Mouse (Mus musculus): ENCODE results near the gene L3mbtl3. TPM values are rescaled to one million over a fixed set of nuclear protein-coding genes. Genes with fewer than 3 reads are reported as not detected.

L3mbtl3 gene
- polyA plus RNA-seq, 1 experiment from 2014 or later: 11.8 TPM

GRCm38 (mm10) chr10:26350153-26350552 lies 25.6 kb downstream of the L3mbtl3 start:
- Histone ChIP-seq H3K27me3 (ENCODE audit: insufficient read depth, low read length) (no peaks in the 10 kb centered on the region), H3K9ac (replicated peaks; ENCODE audit: low read length) (no peak overlapping the region)

GRCm38 (mm10) chr10:26347614-26348013 lies 28.2 kb downstream of the L3mbtl3 start:
- no peak overlapping the region for H3K27ac ChIP-seq (ENCODE audit: low read length)
- no peak overlapping the region for H3K9ac ChIP-seq (replicated peaks; ENCODE audit: low read length)
- H3K4me1 ChIP-seq (ENCODE audit: insufficient read depth, low read length): no peaks in the 10 kb centered on the region
- no peak for ATAC-seq (ENCODE audit: low FRiP score, low TSS enrichment)
- 58% methylated on average over 7 of the region's 7 CpGs for WGBS
- H3K4me3 ChIP-seq (ENCODE audit: low read length): no peak overlapping the region
- no peak overlapping the region for H3K4me2 ChIP-seq (replicated peaks; ENCODE audit: low read depth, low read length)
- no peaks in the 10 kb centered on the region for H3K27me3 ChIP-seq (ENCODE audit: insufficient read depth, low read length)
- peaks cover 17% of the 10 kb centered on the region for H3K36me3 ChIP-seq (ENCODE audit: insufficient read depth, low read length)
- H3K9me3 ChIP-seq (ENCODE audit: low read length): no peaks in the 10 kb centered on the region

More at GRCm38 (mm10) chr10:26350153-26350552, 25.6 kb downstream of the L3mbtl3 start:
- Histone ChIP-seq H3K36me3 (ENCODE audit: insufficient read depth, low read length) (peaks cover 13% of the 10 kb centered on the region), H3K27ac (ENCODE audit: low read length) (no peak overlapping the region), H3K4me2 (replicated peaks; ENCODE audit: low read depth, low read length) (no peak overlapping the region), H3K4me1 (ENCODE audit: insufficient read depth, low read length) (no peaks in the 10 kb centered on the region), H3K9me3 (ENCODE audit: low read length) (no peaks in the 10 kb centered on the region), H3K4me3 (ENCODE audit: low read length) (no peak overlapping the region)
- ATAC-seq (ENCODE audit: low FRiP score, low TSS enrichment): no peak
- WGBS: 55% methylated on average over 1 of the region's 1 CpGs

- no peak overlapping the region for H3K9ac ChIP-seq (replicated peaks; ENCODE audit: low read length)
- no peaks in the 10 kb centered on the region for H3K27me3 ChIP-seq (ENCODE audit: insufficient read depth, low read length)
- H3K4me1 ChIP-seq (ENCODE audit: insufficient read depth, low read length): no peaks in the 10 kb centered on the region
- no peak overlapping the region for H3K27ac ChIP-seq (ENCODE audit: low read length)
- H3K9me3 ChIP-seq (ENCODE audit: low read length): no peaks in the 10 kb centered on the region
- ATAC-seq (ENCODE audit: low FRiP score, low TSS enrichment): no peak
- no peak overlapping the region for H3K4me3 ChIP-seq (ENCODE audit: low read length)
- H3K4me2 ChIP-seq (replicated peaks; ENCODE audit: low read depth, low read length): no peak overlapping the region
- H3K36me3 ChIP-seq (ENCODE audit: insufficient read depth, low read length): peaks cover 27% of the 10 kb centered on the region
- WGBS: 91% methylated on average over 1 of the region's 1 CpGs
Observed at GRCm38 (mm10) chr10:26345879-26346278, 29.9 kb downstream of the L3mbtl3 start.

- WGBS: 84% methylated on average over 23 of the region's 23 CpGs
Observed at GRCm38 (mm10) chr10:26337896-26338503, 37.8 kb downstream of the L3mbtl3 start.

GRCm38 (mm10) chr10:26333966-26334365 lies 41.8 kb downstream of the L3mbtl3 start:
- H3K9me3 ChIP-seq (ENCODE audit: low read length): no peaks in the 10 kb centered on the region
- no peak overlapping the region for H3K9ac ChIP-seq (replicated peaks; ENCODE audit: low read length)
- no peak overlapping the region for H3K4me2 ChIP-seq (replicated peaks; ENCODE audit: low read depth, low read length)
- no peak overlapping the region for H3K27ac ChIP-seq (ENCODE audit: low read length)
- peaks cover 21% of the 10 kb centered on the region for H3K36me3 ChIP-seq (ENCODE audit: insufficient read depth, low read length)
- no peaks in the 10 kb centered on the region for H3K4me1 ChIP-seq (ENCODE audit: insufficient read depth, low read length)
- 65% methylated on average over 5 of the region's 5 CpGs for WGBS
- no peaks in the 10 kb centered on the region for H3K27me3 ChIP-seq (ENCODE audit: insufficient read depth, low read length)
- no peak overlapping the region for H3K4me3 ChIP-seq (ENCODE audit: low read length)
- ATAC-seq (ENCODE audit: low FRiP score, low TSS enrichment): no peak

More at GRCm38 (mm10) chr10:26337896-26338503, 37.8 kb downstream of the L3mbtl3 start:
- Histone ChIP-seq H3K4me2 (replicated peaks; ENCODE audit: low read depth, low read length) (no peak overlapping the region), H3K4me3 (ENCODE audit: low read length) (no peak overlapping the region), H3K27ac (ENCODE audit: low read length) (no peak overlapping the region), H3K27me3 (ENCODE audit: insufficient read depth, low read length) (no peaks in the 10 kb centered on the region), H3K9me3 (ENCODE audit: low read length) (no peaks in the 10 kb centered on the region), H3K36me3 (ENCODE audit: insufficient read depth, low read length) (peaks cover 36% of the 10 kb centered on the region), H3K9ac (replicated peaks; ENCODE audit: low read length) (no peak overlapping the region), H3K4me1 (ENCODE audit: insufficient read depth, low read length) (no peaks in the 10 kb centered on the region)
- ATAC-seq (ENCODE audit: low FRiP score, low TSS enrichment): no peak

- no peaks in the 10 kb centered on the region for H3K9me3 ChIP-seq (ENCODE audit: low read length)
- no peaks in the 10 kb centered on the region for H3K4me1 ChIP-seq (ENCODE audit: insufficient read depth, low read length)
- ATAC-seq (ENCODE audit: low FRiP score, low TSS enrichment): no peak
Observed at GRCm38 (mm10) chr10:26332781-26333180, 43.0 kb downstream of the L3mbtl3 start.

GRCm38 (mm10) chr10:26328843-26329242 lies 46.9 kb downstream of the L3mbtl3 start:
- Histone ChIP-seq H3K27ac (ENCODE audit: low read length) (no peak overlapping the region), H3K4me1 (ENCODE audit: insufficient read depth, low read length) (no peaks in the 10 kb centered on the region), H3K9ac (replicated peaks; ENCODE audit: low read length) (no peak overlapping the region), H3K36me3 (ENCODE audit: insufficient read depth, low read length) (peaks cover 29% of the 10 kb centered on the region), H3K4me2 (replicated peaks; ENCODE audit: low read depth, low read length) (no peak overlapping the region), H3K9me3 (ENCODE audit: low read length) (no peaks in the 10 kb centered on the region), H3K4me3 (ENCODE audit: low read length) (no peak overlapping the region), H3K27me3 (ENCODE audit: insufficient read depth, low read length) (no peaks in the 10 kb centered on the region)
- WGBS: 78% methylated on average over 3 of the region's 3 CpGs
- ATAC-seq (ENCODE audit: low FRiP score, low TSS enrichment): no peak

More at GRCm38 (mm10) chr10:26332781-26333180, 43.0 kb downstream of the L3mbtl3 start:
- H3K27me3 ChIP-seq (ENCODE audit: insufficient read depth, low read length): no peaks in the 10 kb centered on the region
- H3K9ac ChIP-seq (replicated peaks; ENCODE audit: low read length): no peak overlapping the region
- H3K27ac ChIP-seq (ENCODE audit: low read length): no peak overlapping the region
- WGBS: 71% methylated on average over 2 of the region's 2 CpGs
- H3K4me2 ChIP-seq (replicated peaks; ENCODE audit: low read depth, low read length): no peak overlapping the region
- no peak overlapping the region for H3K4me3 ChIP-seq (ENCODE audit: low read length)
- peaks cover 17% of the 10 kb centered on the region for H3K36me3 ChIP-seq (ENCODE audit: insufficient read depth, low read length)

GRCm38 (mm10) chr10:26327691-26328542 lies 47.9 kb downstream of the L3mbtl3 start:
- no peak for ATAC-seq (ENCODE audit: low FRiP score, low TSS enrichment)
- H3K27ac ChIP-seq (ENCODE audit: low read length): no peak overlapping the region
- H3K36me3 ChIP-seq (ENCODE audit: insufficient read depth, low read length): peaks cover 30% of the 10 kb centered on the region
- H3K9me3 ChIP-seq (ENCODE audit: low read length): no peaks in the 10 kb centered on the region
- no peaks in the 10 kb centered on the region for H3K4me1 ChIP-seq (ENCODE audit: insufficient read depth, low read length)
- WGBS: 81% methylated on average over 17 of the region's 17 CpGs
- no peaks in the 10 kb centered on the region for H3K27me3 ChIP-seq (ENCODE audit: insufficient read depth, low read length)
- no peak overlapping the region for H3K4me2 ChIP-seq (replicated peaks; ENCODE audit: low read depth, low read length)
- no peak overlapping the region for H3K4me3 ChIP-seq (ENCODE audit: low read length)
- no peak overlapping the region for H3K9ac ChIP-seq (replicated peaks; ENCODE audit: low read length)

- H3K4me1 ChIP-seq (ENCODE audit: insufficient read depth, low read length): no peaks in the 10 kb centered on the region
- no peak overlapping the region for H3K4me3 ChIP-seq (ENCODE audit: low read length)
- no peak overlapping the region for H3K9ac ChIP-seq (replicated peaks; ENCODE audit: low read length)
- H3K27ac ChIP-seq (ENCODE audit: low read length): no peak overlapping the region
- no peak for ATAC-seq (ENCODE audit: low FRiP score, low TSS enrichment)
- H3K9me3 ChIP-seq (ENCODE audit: low read length): no peaks in the 10 kb centered on the region
- H3K27me3 ChIP-seq (ENCODE audit: insufficient read depth, low read length): no peaks in the 10 kb centered on the region
- 91% methylated on average over 5 of the region's 5 CpGs for WGBS
- no peak overlapping the region for H3K4me2 ChIP-seq (replicated peaks; ENCODE audit: low read depth, low read length)
- peaks cover 32% of the 10 kb centered on the region for H3K36me3 ChIP-seq (ENCODE audit: insufficient read depth, low read length)
Observed at GRCm38 (mm10) chr10:26327291-26327690, 48.5 kb downstream of the L3mbtl3 start.

- Histone ChIP-seq H3K4me2 (replicated peaks; ENCODE audit: low read depth, low read length) (no peak overlapping the region), H3K4me3 (ENCODE audit: low read length) (no peak overlapping the region), H3K36me3 (ENCODE audit: insufficient read depth, low read length) (peaks cover 32% of the 10 kb centered on the region), H3K4me1 (ENCODE audit: insufficient read depth, low read length) (no peaks in the 10 kb centered on the region), H3K9ac (replicated peaks; ENCODE audit: low read length) (no peak overlapping the region), H3K9me3 (ENCODE audit: low read length) (no peaks in the 10 kb centered on the region), H3K27ac (ENCODE audit: low read length) (no peak overlapping the region), H3K27me3 (ENCODE audit: insufficient read depth, low read length) (no peaks in the 10 kb centered on the region)
- no peak for ATAC-seq (ENCODE audit: low FRiP score, low TSS enrichment)
- 87% methylated on average over 2 of the region's 2 CpGs for WGBS
Observed at GRCm38 (mm10) chr10:26325320-26325719, 50.5 kb downstream of the L3mbtl3 start.

All from kidney, embryonic 16.5 days (tissue).